Mouse (Mus musculus): ENCODE results near the gene Dmwd. TPM values are rescaled to one million over a fixed set of nuclear protein-coding genes. Genes with fewer than 3 reads are reported as not detected.

Gene Dmwd
- polyA plus RNA-seq, 1 experiment from 2014 or later: 16.8 TPM

- Histone ChIP-seq H3K27me3 (peaks cover 3% of the 10 kb centered on the region; the same call in 1 of the 2 replicates), H3K4me3 (no peak overlapping the region), H3K27ac (no peak overlapping the region), H3K9me3 (no peaks in the 10 kb centered on the region), H3K4me1 (peaks cover 50% of the 10 kb centered on the region), H3K36me3 (peaks cover 58% of the 10 kb centered on the region), H3K4me2 (replicated peaks) (no peak overlapping the region), H3K9ac (no peak overlapping the region)
- no peak for ATAC-seq (ENCODE audit: low FRiP score, low read depth)
- WGBS: 62% methylated on average over 18 of the region's 18 CpGs
Observed at GRCm38 (mm10) chr7:19086760-19087159, 10.7 kb downstream of the Dmwd start.

- 36% methylated on average over 10 of the region's 10 CpGs for WGBS
- H3K27me3 ChIP-seq: peaks cover 7% of the 10 kb centered on the region
- no peak for ATAC-seq (ENCODE audit: low FRiP score, low read depth)
- H3K9ac ChIP-seq: no peak overlapping the region
- H3K4me3 ChIP-seq: no peak overlapping the region
- no peak overlapping the region for H3K27ac ChIP-seq
- H3K36me3 ChIP-seq: peaks cover 45% of the 10 kb centered on the region
- H3K4me2 ChIP-seq (replicated peaks): no peak overlapping the region
- peaks cover 47% of the 10 kb centered on the region for H3K4me1 ChIP-seq
- H3K9me3 ChIP-seq: no peaks in the 10 kb centered on the region
Observed at GRCm38 (mm10) chr7:19088813-19089212, 12.8 kb downstream of the Dmwd start.

GRCm38 (mm10) chr7:19091913-19092312 is 15.9 kb downstream of the Dmwd start:
- Histone ChIP-seq H3K27ac (no peak overlapping the region), H3K4me3 (peak overlapping the region; percentile 88; the same call in 1 of the 2 replicates), H3K36me3 (peaks cover 48% of the 10 kb centered on the region)

GRCm38 (mm10) chr7:19092381-19093173 is 16.6 kb downstream of the Dmwd start:
- peak; percentile 51 for ATAC-seq (ENCODE audit: low FRiP score, low read depth)
- WGBS: 3% methylated on average over 38 of the region's 38 CpGs
- peaks cover 48% of the 10 kb centered on the region for H3K36me3 ChIP-seq

More at GRCm38 (mm10) chr7:19091913-19092312, 15.9 kb downstream of the Dmwd start:
- Histone ChIP-seq H3K9ac (peak overlapping the region; percentile 68), H3K9me3 (no peaks in the 10 kb centered on the region), H3K4me2 (replicated peaks) (peak overlapping the region; percentile 96), H3K4me1 (peaks cover 33% of the 10 kb centered on the region), H3K27me3 (peaks cover 7% of the 10 kb centered on the region)
- WGBS: 37% methylated on average over 15 of the region's 17 CpGs
- no peak for ATAC-seq (ENCODE audit: low FRiP score, low read depth)

GRCm38 (mm10) chr7:19093174-19093521 is 17.1 kb downstream of the Dmwd start:
- H3K9me3 ChIP-seq: no peaks in the 10 kb centered on the region
- H3K27me3 ChIP-seq: peaks cover 7% of the 10 kb centered on the region
- 1% methylated on average over 15 of the region's 15 CpGs for WGBS
- peaks cover 48% of the 10 kb centered on the region for H3K36me3 ChIP-seq
- peak overlapping the region; percentile 68 for H3K9ac ChIP-seq
- H3K4me1 ChIP-seq: peaks cover 45% of the 10 kb centered on the region
- ATAC-seq (ENCODE audit: low FRiP score, low read depth): peak; percentile 32
- H3K27ac ChIP-seq: peak overlapping the region; percentile 93
- peak overlapping the region; percentile 88 for H3K4me3 ChIP-seq
- H3K4me2 ChIP-seq (replicated peaks): peak overlapping the region; percentile 96

More at GRCm38 (mm10) chr7:19092381-19093173, 16.6 kb downstream of the Dmwd start:
- peaks cover 7% of the 10 kb centered on the region for H3K27me3 ChIP-seq
- H3K27ac ChIP-seq: peak overlapping the region; percentile 93
- peaks cover 40% of the 10 kb centered on the region for H3K4me1 ChIP-seq
- H3K4me2 ChIP-seq (replicated peaks): peak overlapping the region; percentile 96
- H3K9ac ChIP-seq: peak overlapping the region; percentile 68
- no peaks in the 10 kb centered on the region for H3K9me3 ChIP-seq
- peak overlapping the region; percentile 88 for H3K4me3 ChIP-seq

- Histone ChIP-seq H3K4me2 (replicated peaks) (peak overlapping the region; percentile 96), H3K4me1 (peaks cover 50% of the 10 kb centered on the region)
- ATAC-seq (ENCODE audit: low FRiP score, low read depth): peak; percentile 88
Observed at GRCm38 (mm10) chr7:19093537-19094385, 17.7 kb downstream of the Dmwd start.

GRCm38 (mm10) chr7:19094471-19094825 is 18.4 kb downstream of the Dmwd start, which contains the start of gene Six5:
Gene Six5, plus strand, starts transcription at chr7:19094594.
- Histone ChIP-seq H3K4me3 (peak within 1 kb of the TSS; percentile 88), H3K4me1 (peaks cover 51% of the 10 kb centered on the region), H3K9me3 (no peaks in the 10 kb centered on the region), H3K9ac (peak within 1 kb of the TSS; percentile 97), H3K27me3 (peaks cover 7% of the 10 kb centered on the region), H3K27ac (peak within 1 kb of the TSS; percentile 99), H3K36me3 (peaks cover 50% of the 10 kb centered on the region), H3K4me2 (replicated peaks) (peak within 1 kb of the TSS; percentile 96)
- 0% methylated on average over 17 of the region's 36 CpGs for WGBS
- ATAC-seq (ENCODE audit: low FRiP score, low read depth): no peak

More at GRCm38 (mm10) chr7:19093537-19094385, 17.7 kb downstream of the Dmwd start:
- H3K4me3 ChIP-seq: peak overlapping the region; percentile 88
- peaks cover 47% of the 10 kb centered on the region for H3K36me3 ChIP-seq
- H3K9me3 ChIP-seq: no peaks in the 10 kb centered on the region
- under 1% methylated on average over 45 of the region's 45 CpGs for WGBS
- peak overlapping the region; percentile 99 for H3K27ac ChIP-seq
- H3K27me3 ChIP-seq: peaks cover 7% of the 10 kb centered on the region
- H3K9ac ChIP-seq: peak overlapping the region; percentile 97

- peak overlapping the region; percentile 96 for H3K4me2 ChIP-seq (replicated peaks)
- peaks cover 7% of the 10 kb centered on the region for H3K27me3 ChIP-seq
- peak overlapping the region; percentile 97 for H3K9ac ChIP-seq
- H3K9me3 ChIP-seq: no peaks in the 10 kb centered on the region
- peak overlapping the region; percentile 99 for H3K27ac ChIP-seq
- ATAC-seq (ENCODE audit: low FRiP score, low read depth): no peak
- H3K4me1 ChIP-seq: peaks cover 51% of the 10 kb centered on the region
- under 1% methylated on average over 87 of the region's 87 CpGs for WGBS
- H3K36me3 ChIP-seq: peaks cover 45% of the 10 kb centered on the region
- H3K4me3 ChIP-seq: peak overlapping the region; percentile 88
Observed at GRCm38 (mm10) chr7:19094826-19095750, 19.1 kb downstream of the Dmwd start.

- peak; percentile 17 for ATAC-seq (ENCODE audit: low FRiP score, low read depth)
- WGBS: under 1% methylated on average over 19 of the region's 19 CpGs
Observed at GRCm38 (mm10) chr7:19095751-19096110, 19.7 kb downstream of the Dmwd start.

GRCm38 (mm10) chr7:19096421-19096976 is 20.5 kb downstream of the Dmwd start:
- no peak for ATAC-seq (ENCODE audit: low FRiP score, low read depth)
- peak overlapping the region; percentile 99 for H3K27ac ChIP-seq
- WGBS: 33% methylated on average over 5 of the region's 5 CpGs
- H3K4me1 ChIP-seq: peaks cover 50% of the 10 kb centered on the region
- peak overlapping the region; percentile 96 for H3K4me2 ChIP-seq (replicated peaks)
- peak overlapping the region; percentile 97 for H3K9ac ChIP-seq
- no peaks in the 10 kb centered on the region for H3K9me3 ChIP-seq
- H3K27me3 ChIP-seq: peaks cover 6% of the 10 kb centered on the region
- peak overlapping the region; percentile 88 for H3K4me3 ChIP-seq
- peaks cover 35% of the 10 kb centered on the region for H3K36me3 ChIP-seq

More at GRCm38 (mm10) chr7:19095751-19096110, 19.7 kb downstream of the Dmwd start:
- Histone ChIP-seq H3K36me3 (peaks cover 39% of the 10 kb centered on the region), H3K9me3 (no peaks in the 10 kb centered on the region), H3K27ac (peak overlapping the region; percentile 99), H3K4me2 (replicated peaks) (peak overlapping the region; percentile 96), H3K27me3 (peaks cover 7% of the 10 kb centered on the region), H3K4me1 (peaks cover 51% of the 10 kb centered on the region), H3K9ac (peak overlapping the region; percentile 97), H3K4me3 (peak overlapping the region; percentile 88)

- no peak overlapping the region for H3K27ac ChIP-seq
- peaks cover 43% of the 10 kb centered on the region for H3K4me1 ChIP-seq
- 60% methylated on average over 2 of the region's 2 CpGs for WGBS
- peak overlapping the region; percentile 14 for H3K4me3 ChIP-seq
- H3K9me3 ChIP-seq: peaks cover under 1% of the 10 kb centered on the region; the same call in 1 of the 2 replicates
- H3K36me3 ChIP-seq: peaks cover 29% of the 10 kb centered on the region
- H3K27me3 ChIP-seq: no peaks in the 10 kb centered on the region
- H3K9ac ChIP-seq: peak overlapping the region; percentile 97; the same call in 1 of the 2 replicates
- peak overlapping the region; percentile 96 for H3K4me2 ChIP-seq (replicated peaks)
- no peak for ATAC-seq (ENCODE audit: low FRiP score, low read depth)
Observed at GRCm38 (mm10) chr7:19097217-19097616, 21.2 kb downstream of the Dmwd start.

All from limb, embryonic 13.5 days (tissue).